Mouse (Mus musculus): ENCODE results near the gene Atp8b2. TPM values are rescaled to one million over a fixed set of nuclear protein-coding genes. Genes with fewer than 3 reads are reported as not detected.

Gene Atp8b2
- polyA plus RNA-seq, 1 experiment from 2014 or later, result 15.1 TPM

DNA sequence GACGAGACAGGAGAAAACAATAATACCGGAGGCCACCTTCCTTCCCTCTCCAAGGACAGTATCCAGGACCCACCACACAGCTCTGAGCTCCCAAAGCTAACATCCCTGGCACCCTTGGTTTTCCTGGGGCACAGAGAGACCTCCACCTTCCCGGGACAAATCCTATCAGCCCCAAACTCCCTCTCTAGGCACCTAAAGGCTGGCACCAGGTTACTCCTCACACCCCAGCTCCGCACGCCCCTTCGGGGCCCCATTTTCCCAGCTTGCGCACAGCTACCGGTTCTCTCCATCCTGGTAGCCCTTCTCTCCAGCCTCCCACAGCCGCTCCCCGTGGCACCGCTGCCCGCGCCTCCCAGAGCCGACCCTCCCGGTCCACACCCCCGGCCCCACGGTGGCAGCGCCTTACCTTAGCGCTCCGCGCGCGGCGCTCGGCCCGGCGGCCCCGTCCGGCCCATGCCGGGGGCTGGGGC lies 522 bp downstream of the Atp8b2 start:
- under 1% methylated on average over 30 of the region's 30 CpGs for WGBS
- Histone ChIP-seq H3K27ac (ENCODE audit: low read depth, low read length) (peak overlapping the region; percentile 92), H3K9ac (ENCODE audit: low read depth, low read length) (peak overlapping the region; percentile 94), H3K4me1 (ENCODE audit: control insufficient read depth, insufficient read depth, low read depth, low read length) (peaks cover 47% of the 10 kb centered on the region), H3K9me3 (ENCODE audit: control insufficient read depth, low read length) (no peaks in the 10 kb centered on the region), H3K36me3 (ENCODE audit: control insufficient read depth, insufficient read depth, low read length) (peaks cover 5% of the 10 kb centered on the region), H3K27me3 (replicated peaks; ENCODE audit: control insufficient read depth, insufficient read depth, low read length) (no peaks in the 10 kb centered on the region), H3K4me3 (ENCODE audit: low read length) (peak overlapping the region; percentile 87), H3K4me2 (ENCODE audit: low read length) (peak overlapping the region; percentile 96)
- peak; percentile 14 for ATAC-seq

DNA sequence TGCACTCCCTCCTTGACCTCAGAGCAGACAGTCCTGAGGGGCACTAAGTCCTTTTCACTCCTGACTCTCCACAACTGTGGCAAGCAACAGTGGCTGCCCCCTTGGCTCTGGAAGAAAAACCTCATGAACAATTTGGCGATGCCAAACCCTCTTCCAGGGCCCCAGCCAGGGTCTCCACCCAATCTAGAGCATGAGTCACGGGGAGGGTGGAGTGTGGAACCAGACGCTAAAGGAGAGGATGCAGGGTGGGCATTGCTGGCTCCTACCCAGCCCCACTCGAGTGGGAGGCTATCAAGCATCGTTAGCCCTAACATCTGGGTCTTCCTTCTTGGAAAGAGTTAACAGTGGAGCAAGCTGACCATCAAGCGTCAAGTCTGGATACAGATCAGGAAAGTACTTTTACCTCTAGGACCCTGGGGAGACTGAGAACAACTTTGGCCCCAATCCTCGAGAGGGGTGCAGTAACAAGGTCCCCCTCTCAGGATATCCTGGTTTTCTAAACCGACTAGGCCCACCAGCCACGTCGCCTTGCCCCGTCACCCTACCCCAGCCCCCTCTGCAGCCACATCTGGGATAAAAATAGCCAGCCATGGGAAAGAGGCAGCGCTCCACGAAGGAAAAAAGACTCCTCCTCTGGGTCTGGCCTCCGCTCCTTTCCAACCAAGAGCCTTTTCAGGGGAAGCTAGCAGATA lies 1.1 kb downstream of the Atp8b2 start:
- Histone ChIP-seq H3K4me2 (ENCODE audit: low read length) (peak overlapping the region; percentile 96), H3K9me3 (ENCODE audit: control insufficient read depth, low read length) (no peaks in the 10 kb centered on the region), H3K27ac (ENCODE audit: low read depth, low read length) (peak overlapping the region; percentile 92), H3K4me1 (ENCODE audit: control insufficient read depth, insufficient read depth, low read depth, low read length) (peaks cover 47% of the 10 kb centered on the region), H3K36me3 (ENCODE audit: control insufficient read depth, insufficient read depth, low read length) (peaks cover 10% of the 10 kb centered on the region), H3K4me3 (ENCODE audit: low read length) (peak overlapping the region; percentile 87), H3K27me3 (replicated peaks; ENCODE audit: control insufficient read depth, insufficient read depth, low read length) (no peaks in the 10 kb centered on the region), H3K9ac (ENCODE audit: low read depth, low read length) (peak overlapping the region; percentile 94)
- ATAC-seq, result no peak
- 5% methylated on average over 14 of the region's 14 CpGs for WGBS

GRCm38 (mm10) chr3:89961436-89961835 lies 1.9 kb downstream of the Atp8b2 start:
- Histone ChIP-seq H3K27me3 (replicated peaks; ENCODE audit: control insufficient read depth, insufficient read depth, low read length) (no peaks in the 10 kb centered on the region), H3K9ac (ENCODE audit: low read depth, low read length) (peak overlapping the region; percentile 94), H3K36me3 (ENCODE audit: control insufficient read depth, insufficient read depth, low read length) (peaks cover 15% of the 10 kb centered on the region), H3K4me3 (ENCODE audit: low read length) (peak overlapping the region; percentile 87), H3K4me1 (ENCODE audit: control insufficient read depth, insufficient read depth, low read depth, low read length) (peaks cover 47% of the 10 kb centered on the region), H3K27ac (ENCODE audit: low read depth, low read length) (no peak overlapping the region), H3K9me3 (ENCODE audit: control insufficient read depth, low read length) (no peaks in the 10 kb centered on the region), H3K4me2 (ENCODE audit: low read length) (peak overlapping the region; percentile 96)
- 53% methylated on average over 4 of the region's 4 CpGs for WGBS
- no peak for ATAC-seq

DNA sequence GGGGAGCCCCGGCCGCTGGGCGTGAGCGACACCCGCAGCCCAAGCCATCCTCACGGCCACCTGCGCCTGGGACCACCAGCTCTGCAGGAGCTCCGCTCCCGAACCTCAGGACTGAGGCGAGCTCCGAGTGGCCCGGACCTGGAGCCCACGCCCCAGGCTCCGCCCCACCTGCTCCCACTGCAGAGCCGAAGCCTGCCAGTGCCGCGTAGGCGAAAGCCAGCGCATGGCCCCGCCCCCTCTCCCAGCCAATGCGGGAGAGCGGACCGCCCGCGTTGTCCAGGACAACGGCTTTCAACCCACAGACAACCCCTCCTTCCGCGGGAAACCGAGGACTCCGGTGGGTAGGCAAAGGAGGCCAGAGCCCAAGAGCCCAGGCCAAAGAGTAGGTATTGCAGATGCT lies 2.8 kb downstream of the Atp8b2 start:
- peak overlapping the region; percentile 74 for H3K27ac ChIP-seq (ENCODE audit: low read depth, low read length)
- peak; percentile 89 for ATAC-seq
- H3K4me1 ChIP-seq (ENCODE audit: control insufficient read depth, insufficient read depth, low read depth, low read length), result peaks cover 47% of the 10 kb centered on the region
- no peaks in the 10 kb centered on the region for H3K9me3 ChIP-seq (ENCODE audit: control insufficient read depth, low read length)
- peak overlapping the region; percentile 86 for H3K9ac ChIP-seq (ENCODE audit: low read depth, low read length)
- peaks cover 21% of the 10 kb centered on the region for H3K36me3 ChIP-seq (ENCODE audit: control insufficient read depth, insufficient read depth, low read length)
- no peaks in the 10 kb centered on the region for H3K27me3 ChIP-seq (replicated peaks; ENCODE audit: control insufficient read depth, insufficient read depth, low read length)
- peak overlapping the region; percentile 69 for H3K4me3 ChIP-seq (ENCODE audit: low read length)
- peak overlapping the region; percentile 96 for H3K4me2 ChIP-seq (ENCODE audit: low read length)
- under 1% methylated on average over 30 of the region's 30 CpGs for WGBS

GRCm38 (mm10) chr3:89959435-89959834 lies 3.9 kb downstream of the Atp8b2 start:
- Histone ChIP-seq H3K4me2 (ENCODE audit: low read length) (peak overlapping the region; percentile 96), H3K27ac (ENCODE audit: low read depth, low read length) (0 out of 2 replicates have a peak overlapping the region, but pooled peaks have one; percentile 25), H3K9ac (ENCODE audit: low read depth, low read length) (peak overlapping the region; percentile 86), H3K4me1 (ENCODE audit: control insufficient read depth, insufficient read depth, low read depth, low read length) (peaks cover 41% of the 10 kb centered on the region), H3K4me3 (ENCODE audit: low read length) (peak overlapping the region; percentile 69), H3K27me3 (replicated peaks; ENCODE audit: control insufficient read depth, insufficient read depth, low read length) (no peaks in the 10 kb centered on the region), H3K9me3 (ENCODE audit: control insufficient read depth, low read length) (no peaks in the 10 kb centered on the region), H3K36me3 (ENCODE audit: control insufficient read depth, insufficient read depth, low read length) (peaks cover 21% of the 10 kb centered on the region)
- WGBS, result 60% methylated on average over 4 of the region's 4 CpGs
- peak; percentile 60 for ATAC-seq

DNA sequence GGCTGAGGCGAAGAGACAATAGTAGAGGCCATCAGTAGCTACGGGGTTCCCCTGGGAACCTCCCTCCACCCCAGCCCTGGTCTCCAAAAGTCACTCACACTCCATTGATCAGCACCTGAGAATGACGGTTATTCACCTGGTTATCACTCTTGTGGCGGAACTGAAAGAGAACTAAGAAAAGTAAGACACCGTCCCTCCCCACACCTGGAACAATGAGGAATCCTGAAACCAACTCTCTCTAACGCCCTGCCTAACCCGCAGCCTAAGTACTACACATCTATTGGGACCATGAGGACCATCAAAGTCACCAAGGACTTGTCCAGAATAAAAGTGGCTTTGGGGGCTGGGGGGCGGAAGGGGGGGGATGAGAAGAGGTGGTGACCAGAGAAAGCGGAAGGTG lies 5.4 kb downstream of the Atp8b2 start:
- no peak overlapping the region for H3K4me3 ChIP-seq (ENCODE audit: low read length)
- no peaks in the 10 kb centered on the region for H3K27me3 ChIP-seq (replicated peaks; ENCODE audit: control insufficient read depth, insufficient read depth, low read length)
- H3K27ac ChIP-seq (ENCODE audit: low read depth, low read length), result no peak overlapping the region
- no peak overlapping the region; the same call in 1 of the 2 replicates for H3K9ac ChIP-seq (ENCODE audit: low read depth, low read length)
- peaks cover 34% of the 10 kb centered on the region for H3K36me3 ChIP-seq (ENCODE audit: control insufficient read depth, insufficient read depth, low read length)
- WGBS, result 91% methylated on average over 9 of the region's 9 CpGs
- H3K4me1 ChIP-seq (ENCODE audit: control insufficient read depth, insufficient read depth, low read depth, low read length), result peaks cover 38% of the 10 kb centered on the region
- no peaks in the 10 kb centered on the region for H3K9me3 ChIP-seq (ENCODE audit: control insufficient read depth, low read length)
- ATAC-seq, result no peak
- no peak overlapping the region for H3K4me2 ChIP-seq (ENCODE audit: low read length)

- no peak overlapping the region for H3K9ac ChIP-seq (ENCODE audit: low read depth, low read length)
- H3K27ac ChIP-seq (ENCODE audit: low read depth, low read length), result no peak overlapping the region
- H3K4me3 ChIP-seq (ENCODE audit: low read length), result no peak overlapping the region
- no peaks in the 10 kb centered on the region for H3K27me3 ChIP-seq (replicated peaks; ENCODE audit: control insufficient read depth, insufficient read depth, low read length)
- no peaks in the 10 kb centered on the region for H3K9me3 ChIP-seq (ENCODE audit: control insufficient read depth, low read length)
- no peak overlapping the region for H3K4me2 ChIP-seq (ENCODE audit: low read length)
- no peak for ATAC-seq
- peaks cover 28% of the 10 kb centered on the region for H3K4me1 ChIP-seq (ENCODE audit: control insufficient read depth, insufficient read depth, low read depth, low read length)
- WGBS, result 96% methylated on average over 7 of the region's 7 CpGs
- H3K36me3 ChIP-seq (ENCODE audit: control insufficient read depth, insufficient read depth, low read length), result peaks cover 48% of the 10 kb centered on the region
Observed at GRCm38 (mm10) chr3:89956177-89956971, 6.9 kb downstream of the Atp8b2 start.

DNA sequence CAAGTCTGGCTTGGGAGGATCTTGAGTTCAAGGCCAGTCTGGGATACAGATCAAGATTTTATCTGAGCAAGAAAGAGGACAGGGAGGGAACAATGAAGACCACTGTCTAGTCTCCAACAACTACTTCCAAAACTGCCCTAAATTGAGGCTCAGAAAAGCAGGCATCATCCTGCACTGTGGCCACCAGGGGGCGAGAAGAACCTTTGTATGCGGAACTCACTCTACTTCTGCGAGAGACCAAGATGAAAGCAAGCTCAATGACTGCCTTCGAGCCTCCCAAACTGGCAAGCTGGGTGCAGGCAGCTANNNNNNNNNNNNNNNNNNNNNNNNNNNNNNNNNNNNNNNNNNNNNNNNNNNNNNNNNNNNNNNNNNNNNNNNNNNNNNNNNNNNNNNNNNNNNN lies 9.9 kb downstream of the Atp8b2 start:
- H3K9ac ChIP-seq (ENCODE audit: low read depth, low read length), result no peak overlapping the region
- H3K9me3 ChIP-seq (ENCODE audit: control insufficient read depth, low read length), result no peaks in the 10 kb centered on the region
- no peaks in the 10 kb centered on the region for H3K27me3 ChIP-seq (replicated peaks; ENCODE audit: control insufficient read depth, insufficient read depth, low read length)
- no peak overlapping the region for H3K4me3 ChIP-seq (ENCODE audit: low read length)
- no peak overlapping the region for H3K4me2 ChIP-seq (ENCODE audit: low read length)
- no peak overlapping the region for H3K27ac ChIP-seq (ENCODE audit: low read depth, low read length)
- peak; percentile 59; the same call in 1 of the 2 replicates for ATAC-seq
- WGBS, result 1% methylated on average over 4 of the region's 4 CpGs
- H3K4me1 ChIP-seq (ENCODE audit: control insufficient read depth, insufficient read depth, low read depth, low read length), result peaks cover 1% of the 10 kb centered on the region
- H3K36me3 ChIP-seq (ENCODE audit: control insufficient read depth, insufficient read depth, low read length), result peaks cover 77% of the 10 kb centered on the region

DNA sequence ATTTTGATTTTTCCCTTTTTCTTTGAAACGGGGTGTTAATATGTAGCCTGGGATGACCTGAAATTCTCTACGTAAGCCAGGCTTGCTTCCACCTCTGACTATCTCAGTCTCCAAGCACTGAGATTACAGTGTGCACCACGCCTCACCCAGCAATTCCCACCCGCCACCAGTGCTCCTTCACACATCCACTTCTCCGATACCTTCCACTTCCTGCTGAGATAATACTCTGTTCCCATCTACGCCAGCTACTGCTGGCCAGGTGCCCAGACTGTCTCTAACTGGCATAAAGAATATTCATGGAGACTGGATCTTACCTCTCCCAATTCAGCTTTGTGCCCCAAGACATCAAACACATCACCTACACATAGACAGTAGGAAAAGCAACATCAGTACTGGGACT lies 14.7 kb downstream of the Atp8b2 start:
- Histone ChIP-seq H3K4me3 (ENCODE audit: low read length) (no peak overlapping the region), H3K9me3 (ENCODE audit: control insufficient read depth, low read length) (no peaks in the 10 kb centered on the region), H3K4me2 (ENCODE audit: low read length) (no peak overlapping the region), H3K9ac (ENCODE audit: low read depth, low read length) (no peak overlapping the region), H3K36me3 (ENCODE audit: control insufficient read depth, insufficient read depth, low read length) (peaks cover 87% of the 10 kb centered on the region), H3K27ac (ENCODE audit: low read depth, low read length) (no peak overlapping the region), H3K27me3 (replicated peaks; ENCODE audit: control insufficient read depth, insufficient read depth, low read length) (no peaks in the 10 kb centered on the region), H3K4me1 (ENCODE audit: control insufficient read depth, insufficient read depth, low read depth, low read length) (no peaks in the 10 kb centered on the region)
- ATAC-seq, result no peak
- WGBS, result 81% methylated on average over 6 of the region's 6 CpGs
